Mouse (Mus musculus) CH12.LX (cell line): ENCODE measurements around the gene Hnrnpr. TPM values are rescaled to one million over a fixed set of nuclear protein-coding genes. Genes with fewer than 3 reads are reported as not detected.

ENCODE experiments used
- DNase-seq: peaks from one replicate; pipeline ENCODE4 v3.0.0-alpha.2; 2013; ENCODE audit errors: extremely low read depth
- H3K27ac ChIP-seq: 2 replicates; pipeline ENCODE4 v1.5.1; 2012; ENCODE audit warnings: low read depth, mild to moderate bottlenecking, control low read depth, moderate library complexity; ENCODE audit not compliant: insufficient read depth
- H3K27me3 ChIP-seq: replicated peaks from 2 replicates; pipeline ENCODE3; 2012; ENCODE audit warnings: inconsistent platforms
- H3K36me3 ChIP-seq, 2 experiments: replicated peaks in 1 of 2; 2 replicates each; pipeline versions ENCODE3 to v1.6.1; 2012; ENCODE audit warnings: inconsistent platforms in 1 of 2, low read length in 1 of 2, mild to moderate bottlenecking in 1 of 2, mixed read lengths in 1 of 2, moderate library complexity in 1 of 2; ENCODE audit not compliant: control insufficient read depth in 1 of 2, insufficient read depth in 1 of 2
- H3K4me1 ChIP-seq, 2 experiments: 2 replicates each; pipeline ENCODE4 v1.6.1; 2012; ENCODE audit warnings: inconsistent platforms in 1 of 2, moderate library complexity in 1 of 2; ENCODE audit not compliant: insufficient read depth in 2 of 2, control insufficient read depth in 1 of 2
- H3K4me2 ChIP-seq: 2 replicates; pipeline ENCODE4 v1.6.1; 2012; ENCODE audit warnings: low read depth, mild to moderate bottlenecking, control low read depth; ENCODE audit not compliant: poor library complexity, insufficient read depth, severe bottlenecking
- H3K4me3 ChIP-seq, 3 experiments: fragments of 150-350 bp in 1 of 3; sonication (generic) in 1 of 3; replicated peaks in 1 of 3; 2 replicates each; pipeline versions ENCODE3 to v1.5.1; 2011 to 2012; ENCODE audit warnings: low read depth in 2 of 3, low read length in 2 of 3, mild to moderate bottlenecking in 2 of 3, moderate library complexity in 2 of 3, control low read depth in 1 of 3, improper control_type of control experiment in 1 of 3, inconsistent platforms in 1 of 3, mixed read lengths in 1 of 3; ENCODE audit not compliant: poor library complexity in 1 of 3
- H3K79me2 ChIP-seq: replicated peaks from 2 replicates; pipeline ENCODE4 v1.6.1; 2012; ENCODE audit warnings: mild to moderate bottlenecking, moderate library complexity; ENCODE audit not compliant: control insufficient read depth, poor library complexity, insufficient read depth, severe bottlenecking; ENCODE audit errors: extremely low read depth
- H3K9ac ChIP-seq: 2 replicates; pipeline ENCODE4 v1.6.1; 2012; ENCODE audit warnings: low read depth, mild to moderate bottlenecking, control low read depth, moderate library complexity; ENCODE audit not compliant: insufficient read depth
- H3K9me3 ChIP-seq: replicated peaks from 2 replicates; pipeline ENCODE3; 2012; ENCODE audit warnings: low read length, inconsistent platforms, mixed read lengths
- BHLHE40 ChIP-seq: IDR thresholded peaks from 2 replicates; pipeline ENCODE4 v1.6.1; 2011; ENCODE audit warnings: mild to moderate bottlenecking, low read depth, low read length, improper control_type of control experiment
- CHD1 ChIP-seq: IDR thresholded peaks from 2 replicates; pipeline ENCODE4 v1.6.1; 2012; ENCODE audit warnings: low read depth, low read length, improper control_type of control experiment, inconsistent platforms
- CHD2 ChIP-seq: IDR thresholded peaks from 2 replicates; pipeline ENCODE4 v1.6.1; 2011; ENCODE audit warnings: low read length, improper control_type of control experiment
- ETS1 ChIP-seq: conservative IDR thresholded peaks from 2 replicates; pipeline ENCODE4 v1.6.1; 2012; ENCODE audit warnings: low read depth, mild to moderate bottlenecking, inconsistent platforms, low read length, improper control_type of control experiment, moderate library complexity
- GABPA ChIP-seq: IDR thresholded peaks from 2 replicates; pipeline ENCODE4 v1.6.1; 2012; ENCODE audit warnings: low read depth, low read length, improper control_type of control experiment, inconsistent platforms; ENCODE audit not compliant: insufficient replicate concordance
- JUN ChIP-seq: IDR thresholded peaks from 2 replicates; pipeline ENCODE4 v1.6.1; 2011; ENCODE audit warnings: low read depth, mild to moderate bottlenecking, low read length, improper control_type of control experiment, moderate library complexity; ENCODE audit not compliant: insufficient read depth
- MAX ChIP-seq: IDR thresholded peaks from 2 replicates; pipeline ENCODE4 v1.6.1; 2011; ENCODE audit warnings: low read length, improper control_type of control experiment
- MAZ ChIP-seq: IDR thresholded peaks from 2 replicates; pipeline ENCODE4 v1.6.1; 2012; ENCODE audit warnings: low read depth, mild to moderate bottlenecking, inconsistent platforms, low read length, improper control_type of control experiment, moderate library complexity
- MEF2A ChIP-seq: IDR thresholded peaks from 2 replicates; pipeline ENCODE4 v1.6.1; 2014; ENCODE audit warnings: low read depth, mild to moderate bottlenecking, inconsistent platforms, low read length, improper control_type of control experiment, borderline replicate concordance
- MXI1 ChIP-seq: IDR thresholded peaks from 2 replicates; pipeline ENCODE4 v1.6.1; 2011; ENCODE audit warnings: mild to moderate bottlenecking, low read depth, low read length, improper control_type of control experiment
- NELFE ChIP-seq: IDR thresholded peaks from 2 replicates; pipeline ENCODE4 v1.6.1; 2011; ENCODE audit warnings: low read depth, low read length, improper control_type of control experiment
- NRF1 ChIP-seq: IDR thresholded peaks from 2 replicates; pipeline ENCODE4 v1.6.1; 2014; ENCODE audit warnings: low read depth, mild to moderate bottlenecking, inconsistent platforms, low read length, improper control_type of control experiment, moderate library complexity
- PAX5 ChIP-seq: IDR thresholded peaks from 2 replicates; pipeline ENCODE4 v1.6.1; 2012; ENCODE audit warnings: low read length, inconsistent platforms, mixed read lengths
- POLR2AphosphoS2 ChIP-seq: IDR thresholded peaks from 2 replicates; pipeline ENCODE4 v1.6.1; 2011; ENCODE audit warnings: low read depth, low read length, improper control_type of control experiment
- RAD21 ChIP-seq: IDR thresholded peaks from 2 replicates; pipeline ENCODE4 v1.6.1; 2011; ENCODE audit warnings: low read depth, mild to moderate bottlenecking, low read length, improper control_type of control experiment, moderate library complexity
- SIN3A ChIP-seq: IDR thresholded peaks from 2 replicates; pipeline ENCODE4 v1.6.1; 2012; ENCODE audit warnings: low read length, improper control_type of control experiment, inconsistent platforms
- SMC3 ChIP-seq: IDR thresholded peaks from 2 replicates; pipeline ENCODE4 v1.6.1; 2011; ENCODE audit warnings: low read depth, low read length, improper control_type of control experiment
- TBP ChIP-seq: conservative IDR thresholded peaks from 2 replicates; pipeline ENCODE4 v1.6.1; 2011; ENCODE audit warnings: low read depth, low read length, improper control_type of control experiment
- TCF12 ChIP-seq: IDR thresholded peaks from 2 replicates; pipeline ENCODE4 v1.6.1; 2014; ENCODE audit warnings: low read depth, mild to moderate bottlenecking, inconsistent platforms, low read length, improper control_type of control experiment
- ZC3H11A ChIP-seq: IDR thresholded peaks from 2 replicates; pipeline ENCODE4 v1.6.1; 2012; ENCODE audit warnings: low read depth, mild to moderate bottlenecking, inconsistent platforms, low read length, improper control_type of control experiment
- ZNF384 ChIP-seq: IDR thresholded peaks from 2 replicates; pipeline ENCODE4 v1.6.1; 2012; ENCODE audit warnings: low read depth, low read length, improper control_type of control experiment, inconsistent platforms
- dilution Hi-C: fragments of 300-500 bp; cut with MboI; formaldehyde crosslinking; loops from 2 replicates; pipeline ENCODE4 v1.14.3; 2020; ENCODE audit warnings: low sequenced_read_pairs; ENCODE audit not compliant: extremely low pct_unique_long_range_greater_than_20kb, extremely low pct_ligation_motif_present
- in situ Hi-C: fragments of 300-500 bp; cut with MboI; formaldehyde crosslinking; loops from 3 replicates; pipeline ENCODE4 v1.14.3; 2019; ENCODE audit warnings: low sequenced_read_pairs, low pct_ligation_motif_present, low pct_unique_long_range_greater_than_20kb, mixed read lengths
- polyA plus RNA-seq: library from polyadenylated mRNA; unstranded; fragments of >175 nt; gene quantifications from 2 replicates; pipeline ENCODE4 v1.2.1, GENCODE M21; 2012; ENCODE audit warnings: low read depth; ENCODE audit not compliant: insufficient read length
- total RNA-seq, 2 experiments: library from RNA; depleted of rRNA; stranded (reverse); fragments of 300-350 nt in 1 of 2; fragments of >200 nt in 1 of 2; gene quantifications; 2 replicates each; pipeline ENCODE4 v1.2.3; 2012 to 2014

Hnrnpr gene
- total and polyA plus RNA-seq, 3 experiments: 65.6 to 130 (median 117) TPM

DNA sequence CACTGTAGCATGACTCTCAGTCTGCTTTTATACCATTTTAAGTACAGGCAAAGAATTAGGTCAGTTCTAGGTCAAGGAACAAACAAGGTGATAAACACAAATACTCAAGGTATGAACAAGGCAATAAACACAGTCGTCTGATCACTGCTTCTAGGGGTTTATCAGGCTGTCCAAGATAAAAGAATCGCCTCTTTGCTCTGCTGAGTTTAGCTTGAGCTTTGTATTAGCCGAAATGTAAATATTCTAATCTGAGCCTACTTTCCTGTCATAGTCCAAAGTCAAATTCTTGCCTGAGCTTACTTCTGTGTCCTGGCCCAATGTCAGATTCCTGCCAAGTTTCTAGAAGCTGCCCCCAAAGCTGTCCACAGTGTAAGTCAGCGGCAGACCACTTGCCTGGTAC lies 8.3 kb upstream of the Hnrnpr start:
- in situ Hi-C loops (no loop called here), dilution Hi-C loops (no loop called here)
- Histone ChIP-seq H3K4me1 (no peaks in the 10 kb centered on the region), H3K4me3 (no peak overlapping the region), H3K9me3 (peaks cover 10% of the 10 kb centered on the region), H3K9ac (no peak overlapping the region), H3K27ac (no peak overlapping the region), H3K27me3 (peaks cover 19% of the 10 kb centered on the region), H3K79me2 (no peaks in the 10 kb centered on the region), H3K4me2 (no peak overlapping the region), H3K36me3 (no peaks in the 10 kb centered on the region)
- TF ChIP-seq SMC3: no peak
- no peak for TF ChIP-seq POLR2AphosphoS2
- TF ChIP-seq BHLHE40: no peak
- no peak for TF ChIP-seq NELFE
- no peak for TF ChIP-seq TCF12
- TF ChIP-seq MEF2A: no peak
- no peak for TF ChIP-seq SIN3A
- TF ChIP-seq MXI1: no peak
- no peak for TF ChIP-seq PAX5
- TF ChIP-seq RAD21: no peak
- TF ChIP-seq NRF1: no peak
- TF ChIP-seq CHD2: no peak
- no peak for TF ChIP-seq MAZ
- no peak for TF ChIP-seq CHD1
- no peak for TF ChIP-seq ETS1
- TF ChIP-seq MAX: no peak
- TF ChIP-seq GABPA: no peak
- TF ChIP-seq ZC3H11A: no peak
- TF ChIP-seq JUN: no peak
- DNase-seq: no peak

DNA sequence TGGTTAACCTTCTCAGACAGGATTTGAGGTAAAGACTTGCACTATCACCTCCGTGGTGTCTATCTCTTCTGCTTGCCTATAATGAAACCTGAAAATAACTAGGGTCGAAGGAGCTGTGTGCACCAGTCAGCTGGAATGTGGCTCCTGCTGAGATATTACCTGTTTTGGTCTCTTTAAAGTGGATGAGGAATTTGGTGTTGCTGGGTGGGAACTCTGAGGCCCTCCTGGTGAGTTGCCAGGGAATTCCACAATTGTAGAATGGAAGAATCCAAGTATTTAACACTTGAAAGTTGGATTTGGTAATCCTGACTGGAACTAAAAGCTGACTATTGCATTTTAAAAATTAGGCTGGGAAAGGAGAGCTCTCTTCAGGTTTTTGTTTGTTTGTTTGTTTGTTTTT lies 6.6 kb upstream of the Hnrnpr start:
- no peaks in the 10 kb centered on the region for H3K79me2 ChIP-seq
- no peak overlapping the region for H3K4me3 ChIP-seq
- no peak for DNase-seq
- TF ChIP-seq PAX5 (no peak), SMC3 (no peak), NRF1 (no peak), TBP (no peak), CHD2 (no peak), ZNF384 (no peak)
- no peaks in the 10 kb centered on the region for H3K36me3 ChIP-seq
- peaks cover 0 to 1% of the 10 kb centered on the region in 2 experiments; a peak in 1 of 4 replicates for H3K4me1 ChIP-seq
- no peak overlapping the region for H3K27ac ChIP-seq
- no peak overlapping the region for H3K4me2 ChIP-seq
- in situ Hi-C loops (no loop called here), dilution Hi-C loops (no loop called here)
- peaks cover 6% of the 10 kb centered on the region for H3K9me3 ChIP-seq
- peaks cover 16% of the 10 kb centered on the region for H3K27me3 ChIP-seq
- no peak overlapping the region for H3K9ac ChIP-seq
